ENCODE assay signal across 16 mouse cellular contexts in genomic region chr1:73830486-73831132, GRCm38 (mm10).
A peak's percentile ranks its signal among the peaks of the same experiment; 100 is the strongest.
DNase-seq lines count a peak whose midpoint lies in the region; ATAC-seq lines count a peak whose summit lies in the region.
"Had no signal": no experiment of that assay in that cellular context is flagged by ENCODE, and none has a peak within 500 bp of the region (broad histone marks: within the 10 kb centered on the region; RNA-seq: fewer than 3 reads in every experiment).

No protein-coding gene starts in this region.

- H3K4me3 ChIP-seq in midbrain, embryonic 10.5 days = no peak overlapping the region
- no peak overlapping the region for H3K4me3 ChIP-seq in midbrain, embryonic 13.5 days (replicated peaks)
- H3K4me3 ChIP-seq in hindbrain, embryonic 16.5 days (ENCODE audit: low read length) = no peak overlapping the region
- H3K4me3 ChIP-seq: liver, embryonic 12.5 days; lung, embryonic 15.5 days; stomach, embryonic 15.5 days had no signal

- no peaks in the 10 kb centered on the region for H3K9me3 ChIP-seq in midbrain, embryonic 10.5 days (replicated peaks)
- H3K9me3 ChIP-seq in midbrain, embryonic 13.5 days = no peaks in the 10 kb centered on the region
- no peaks in the 10 kb centered on the region for H3K9me3 ChIP-seq in hindbrain, embryonic 16.5 days (ENCODE audit: control insufficient read depth, low read length)
- H3K9me3 ChIP-seq: liver, embryonic 12.5 days; lung, embryonic 15.5 days; stomach, embryonic 15.5 days had no signal

- DNase-seq in cerebellum, adult 8-10 months = peak; percentile 10
- DNase-seq in cerebellum, postnatal 14 days = no peak
- no peak for DNase-seq in midbrain, embryonic 10.5 days (ENCODE audit: low spot score)
- peak; percentile 7 for DNase-seq in fat pad, adult 2 months (ENCODE audit: extremely low read depth, low read depth, low spot score)
- no peak for DNase-seq in adrenal gland, postnatal 25 days
- no peak for DNase-seq in right cerebral cortex, adult 18-20 months
- DNase-seq: embryo, embryonic 11 days; heart, adult 11 months; kidney, adult 18-20 months; kidney, postnatal 4 days; spleen, adult 18-20 months had no signal

- no peaks in the 10 kb centered on the region for H3K36me3 ChIP-seq in midbrain, embryonic 10.5 days
- no peaks in the 10 kb centered on the region for H3K36me3 ChIP-seq in midbrain, embryonic 13.5 days
- H3K36me3 ChIP-seq in hindbrain, embryonic 16.5 days (ENCODE audit: control insufficient read depth, insufficient read depth, low read length) = no peaks in the 10 kb centered on the region
- H3K36me3 ChIP-seq: liver, embryonic 12.5 days; lung, embryonic 15.5 days; stomach, embryonic 15.5 days had no signal

- H3K27ac ChIP-seq in midbrain, embryonic 10.5 days (replicated peaks) = 0 out of 2 replicates have a peak overlapping the region, but pooled peaks have one; percentile 2
- no peak overlapping the region for H3K27ac ChIP-seq in midbrain, embryonic 13.5 days
- no peak overlapping the region for H3K27ac ChIP-seq in hindbrain, embryonic 16.5 days (ENCODE audit: low read depth, low read length)
- H3K27ac ChIP-seq: liver, embryonic 12.5 days; lung, embryonic 15.5 days; stomach, embryonic 15.5 days had no signal

- peaks cover 32% of the 10 kb centered on the region for H3K4me1 ChIP-seq in midbrain, embryonic 10.5 days
- H3K4me1 ChIP-seq in midbrain, embryonic 13.5 days (replicated peaks) = peaks cover 6% of the 10 kb centered on the region
- peaks cover 8% of the 10 kb centered on the region for H3K4me1 ChIP-seq in hindbrain, embryonic 16.5 days (ENCODE audit: control insufficient read depth, insufficient read depth, low read depth, low read length)
- H3K4me1 ChIP-seq: liver, embryonic 12.5 days had no signal

- H3K27me3 ChIP-seq in midbrain, embryonic 10.5 days (ENCODE audit: low read depth, poor library complexity, severe bottlenecking) = peaks cover 13% of the 10 kb centered on the region
- peaks cover 4% of the 10 kb centered on the region; the same call in 1 of the 2 replicates for H3K27me3 ChIP-seq in midbrain, embryonic 13.5 days
- no peaks in the 10 kb centered on the region for H3K27me3 ChIP-seq in hindbrain, embryonic 16.5 days (replicated peaks; ENCODE audit: control insufficient read depth, insufficient read depth, low read length)
- H3K27me3 ChIP-seq: liver, embryonic 12.5 days; lung, embryonic 15.5 days; stomach, embryonic 15.5 days had no signal

- 87% methylated on average over 9 of the region's 9 CpGs for WGBS in midbrain, embryonic 10.5 days
- WGBS in midbrain, embryonic 13.5 days = 75% methylated on average over 9 of the region's 9 CpGs
- WGBS in hindbrain, embryonic 16.5 days = 50% methylated on average over 9 of the region's 9 CpGs

- H3K9ac ChIP-seq in midbrain, embryonic 13.5 days (replicated peaks) = no peak overlapping the region
- H3K9ac ChIP-seq in hindbrain, embryonic 16.5 days (ENCODE audit: low read depth, low read length) = no peak overlapping the region
- H3K9ac ChIP-seq: liver, embryonic 12.5 days; lung, embryonic 15.5 days; stomach, embryonic 15.5 days had no signal

- no peak for ATAC-seq in midbrain, embryonic 13.5 days
- ATAC-seq in hindbrain, embryonic 16.5 days = 0 out of 2 replicates have a peak, but pooled peaks have one; percentile 31
- ATAC-seq: liver, embryonic 12.5 days had no signal

- no peak overlapping the region for H3K4me2 ChIP-seq in midbrain, embryonic 13.5 days (replicated peaks)
- H3K4me2 ChIP-seq in hindbrain, embryonic 16.5 days (ENCODE audit: low read length) = no peak overlapping the region
- H3K4me2 ChIP-seq: liver, embryonic 12.5 days; lung, embryonic 15.5 days; stomach, embryonic 15.5 days had no signal

Comparison
In these comparisons a context has a peak if more than half of its experiments do, and no peak if none do; other contexts are left out.
1. DNase-seq: peak in cerebellum, adult 8-10 months (single experiment) and fat pad, adult 2 months (single experiment); none in cerebellum, postnatal 14 days (0 of 2), midbrain, embryonic 10.5 days (single experiment), adrenal gland, postnatal 25 days (single experiment) and right cerebral cortex, adult 18-20 months (single experiment).